Mouse (Mus musculus) left cerebral cortex, postnatal 4 days (tissue): ENCODE measurements around the gene Mgat4c. TPM values are rescaled to one million over a fixed set of nuclear protein-coding genes. Genes with fewer than 3 reads are reported as not detected.

ENCODE experiments used
- DNase-seq: peaks from one replicate; pipeline ENCODE4 v3.0.0-alpha.2; 2022
- intact Hi-C: fragments of 180-260 bp; cut with DNase I; formaldehyde crosslinking; loops from one replicate; pipeline ENCODE4 v1.15.1; 2025
- total RNA-seq, 2 experiments: library from RNA; stranded (reverse); gene quantifications; 2 replicates each; pipeline ENCODE4 v1.2.3; 2021

The Mgat4c gene
- 10 to 100 TPM; 21.4 to 27.4 TPM for total RNA-seq

DNA sequence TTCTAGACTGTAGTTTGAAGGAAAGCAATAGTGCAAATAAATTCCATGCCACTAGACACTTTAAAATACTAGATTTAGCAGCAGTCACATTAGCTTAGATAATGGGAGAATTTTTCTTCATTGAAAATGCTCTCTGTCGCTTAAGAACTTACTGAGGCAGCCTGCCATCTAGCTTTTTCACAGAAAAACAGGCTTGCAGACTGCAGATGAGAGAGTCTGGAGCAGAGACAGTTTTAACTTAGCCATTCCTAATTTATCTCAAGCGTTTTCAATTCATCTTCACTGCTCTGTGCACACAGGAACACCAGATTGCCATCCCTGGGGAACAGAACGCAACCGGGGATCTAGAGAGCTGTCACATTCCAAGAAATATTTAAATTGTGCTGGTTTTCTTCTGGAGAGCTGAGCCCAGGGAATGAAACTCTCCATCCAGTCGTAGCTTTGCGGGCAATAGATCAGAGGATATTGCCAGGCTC is at the start of gene Mgat4c:
Gene Mgat4c, plus strand, starts transcription at position 51 of the 476 bp plus-strand sequence.
- intact Hi-C loops = loop anchor here (5.0 kb wide), 1 partner anchor 939 kb away; no protein-coding TSS in a partner anchor
- DNase-seq = peak; percentile 2

DNA sequence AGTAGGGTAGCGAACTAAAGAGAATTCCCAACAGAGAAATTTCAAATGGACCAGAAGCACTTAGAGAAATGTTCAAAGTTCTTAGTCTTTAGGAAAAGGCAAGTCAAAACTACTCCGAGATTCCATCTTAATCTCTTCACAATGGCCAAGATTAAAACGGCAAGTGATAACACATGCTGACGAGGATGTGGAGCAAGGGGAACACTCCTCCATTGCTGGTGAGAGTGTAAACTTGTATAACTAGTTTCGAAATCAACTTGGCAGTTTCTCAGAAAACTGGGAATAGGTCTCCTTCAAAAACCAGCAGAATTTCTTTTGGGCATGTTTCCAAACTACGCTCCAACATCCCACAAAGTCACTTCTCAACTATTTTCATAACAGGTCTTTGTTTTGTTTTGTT is 46.0 kb upstream of the Mgat4c start:
- intact Hi-C loops = no loop called here
- no peak for DNase-seq

DNA sequence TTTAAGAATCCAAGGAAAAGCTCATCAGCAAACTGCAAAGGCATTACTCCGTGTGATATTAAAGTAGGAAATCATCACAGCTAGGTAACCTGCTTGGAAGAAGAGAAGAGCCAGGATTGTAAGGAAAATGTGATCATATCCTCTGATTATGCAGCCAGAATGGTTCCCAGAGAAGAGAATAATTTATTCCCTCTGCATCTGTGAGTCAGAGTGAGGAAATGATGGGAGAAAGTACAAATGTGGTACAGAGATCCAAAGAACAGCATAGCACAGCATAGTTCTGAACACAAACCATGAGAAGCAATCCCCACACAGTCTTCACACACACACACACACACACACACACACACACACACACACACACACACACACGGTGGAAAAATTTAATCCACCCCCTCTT is 40.2 kb upstream of the Mgat4c start:
- no peak for DNase-seq
- intact Hi-C loops = no loop called here

DNA sequence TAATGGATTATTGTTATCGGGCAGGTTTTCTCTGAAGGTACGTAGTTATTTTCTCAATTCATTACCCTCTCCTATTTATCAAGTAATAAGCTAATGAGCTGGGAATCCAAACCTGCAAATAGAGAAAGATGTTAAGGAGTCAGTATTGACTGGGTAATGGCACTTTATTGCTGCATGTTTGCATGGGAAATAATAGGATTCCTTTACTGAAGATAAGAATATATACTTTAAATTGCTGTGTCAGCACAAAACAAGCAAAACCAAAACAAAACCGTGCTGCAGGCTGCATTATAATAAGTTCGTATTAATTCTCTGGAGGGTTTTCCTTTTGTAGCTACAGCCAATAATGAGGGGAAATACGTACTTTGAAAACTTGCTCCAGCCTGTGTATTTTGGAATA is 627 bp downstream of the Mgat4c start:
- DNase-seq = no peak
- intact Hi-C loops = loop anchor here (5.0 kb wide), 1 partner anchor 940 kb away; no protein-coding TSS in a partner anchor

DNA sequence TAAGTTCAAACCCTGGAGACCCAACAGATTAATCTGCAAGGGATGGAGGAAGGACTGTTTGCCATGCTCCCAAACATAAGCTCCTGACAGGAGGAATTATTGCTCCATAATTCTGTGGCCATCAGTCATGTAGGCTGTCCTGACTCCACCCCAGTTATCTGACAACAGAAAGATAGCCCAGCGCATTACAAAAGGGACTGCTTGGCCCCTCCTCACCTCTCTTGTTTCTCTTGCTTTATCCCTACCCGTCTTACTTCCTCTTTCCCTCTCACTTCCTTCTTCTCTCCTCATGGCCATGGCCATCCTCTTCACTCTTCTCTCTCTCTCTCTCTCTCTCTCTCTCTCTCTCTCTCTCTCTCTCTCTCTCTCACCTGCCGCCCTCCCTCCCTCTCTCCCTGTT is 80.5 kb downstream of the Mgat4c start:
- no peak for DNase-seq
- intact Hi-C loops = no loop called here

DNA sequence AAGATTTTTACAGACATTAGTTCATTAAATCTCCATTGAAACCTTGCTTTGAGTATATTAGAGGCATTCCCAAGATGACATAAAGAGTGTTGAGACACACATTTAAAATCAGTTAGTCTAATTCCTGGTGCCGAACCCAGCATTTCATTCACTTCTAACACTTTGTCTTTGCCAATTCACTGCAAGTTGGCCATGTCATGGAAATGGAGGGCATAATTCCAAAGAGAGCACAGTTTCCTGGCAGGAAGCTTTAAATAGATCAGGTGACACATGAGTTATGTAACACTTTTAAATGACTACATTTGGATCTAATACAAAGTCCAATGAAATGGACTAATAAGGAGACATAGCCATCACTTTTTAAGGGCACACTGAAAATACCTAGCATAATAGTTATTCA is 89.4 kb downstream of the Mgat4c start:
- intact Hi-C loops = no loop called here
- no peak for DNase-seq

DNA sequence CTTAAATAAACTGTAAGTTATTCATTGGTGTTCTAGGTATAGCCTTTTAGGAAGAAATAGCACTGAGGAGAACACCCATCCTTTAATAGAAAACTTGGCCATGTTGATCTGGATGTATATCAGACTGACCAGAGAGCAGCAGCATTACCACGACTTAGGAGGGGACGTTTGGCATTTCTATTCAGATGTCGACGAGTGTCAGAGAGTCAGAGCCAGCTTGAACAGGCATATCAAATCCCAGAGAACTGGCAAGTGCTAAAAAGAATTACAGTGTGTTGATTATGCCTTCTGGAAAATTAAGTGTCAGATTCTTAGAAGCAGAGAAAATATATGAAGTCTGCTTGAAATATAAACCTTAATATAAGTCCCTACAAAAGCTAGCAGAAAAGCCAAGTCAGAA is 89.9 kb downstream of the Mgat4c start:
- intact Hi-C loops = no loop called here

DNA sequence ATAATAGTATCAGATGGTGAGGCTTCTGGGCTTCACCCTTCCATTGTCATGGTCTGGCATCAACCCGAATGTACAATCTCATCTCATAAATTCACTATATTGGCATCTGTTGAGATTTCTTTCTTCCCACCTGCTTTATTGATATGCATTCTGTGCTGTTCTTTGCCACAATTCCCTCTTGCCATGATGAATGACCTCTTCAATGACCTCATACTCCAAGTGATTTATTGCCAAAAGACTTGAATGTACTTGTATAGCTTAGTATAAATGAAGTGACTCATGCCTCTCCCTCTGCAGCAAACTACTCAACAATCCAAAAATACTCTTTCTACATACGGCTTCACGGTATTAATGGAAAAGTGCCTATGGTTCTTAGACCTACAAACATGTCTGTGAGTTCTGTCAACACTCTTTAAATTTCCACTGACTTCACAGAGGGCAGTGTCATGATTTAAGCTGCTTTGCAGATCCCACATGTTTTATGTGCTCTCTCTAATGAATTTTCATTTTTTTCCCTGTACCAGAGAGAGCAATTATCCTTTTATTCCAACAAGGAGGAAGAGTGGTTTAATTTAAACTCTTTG is 102.0 kb downstream of the Mgat4c start:
- no peak for DNase-seq
- intact Hi-C loops = no loop called here

More for the DNA sequence above, 89.9 kb downstream of the Mgat4c start:
- DNase-seq = no peak

DNA sequence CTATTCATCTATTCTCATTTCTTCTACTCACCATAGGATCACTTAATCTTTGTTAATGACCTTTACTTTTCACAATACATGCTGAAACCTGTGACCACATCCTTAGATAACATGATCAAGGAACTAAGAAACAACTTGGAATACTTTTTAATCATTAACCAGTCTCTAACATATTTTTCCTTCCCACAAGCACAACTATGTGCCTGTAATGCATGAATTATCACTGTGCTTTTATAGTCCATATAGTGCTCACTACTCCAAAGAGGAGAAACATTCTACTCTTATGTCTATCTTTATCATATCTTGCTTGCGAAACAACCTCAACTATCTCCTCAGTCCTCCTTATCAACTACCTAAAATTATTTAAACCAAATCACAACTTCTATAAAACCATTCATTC is 114.2 kb downstream of the Mgat4c start:
- intact Hi-C loops = no loop called here
- no peak for DNase-seq

DNA sequence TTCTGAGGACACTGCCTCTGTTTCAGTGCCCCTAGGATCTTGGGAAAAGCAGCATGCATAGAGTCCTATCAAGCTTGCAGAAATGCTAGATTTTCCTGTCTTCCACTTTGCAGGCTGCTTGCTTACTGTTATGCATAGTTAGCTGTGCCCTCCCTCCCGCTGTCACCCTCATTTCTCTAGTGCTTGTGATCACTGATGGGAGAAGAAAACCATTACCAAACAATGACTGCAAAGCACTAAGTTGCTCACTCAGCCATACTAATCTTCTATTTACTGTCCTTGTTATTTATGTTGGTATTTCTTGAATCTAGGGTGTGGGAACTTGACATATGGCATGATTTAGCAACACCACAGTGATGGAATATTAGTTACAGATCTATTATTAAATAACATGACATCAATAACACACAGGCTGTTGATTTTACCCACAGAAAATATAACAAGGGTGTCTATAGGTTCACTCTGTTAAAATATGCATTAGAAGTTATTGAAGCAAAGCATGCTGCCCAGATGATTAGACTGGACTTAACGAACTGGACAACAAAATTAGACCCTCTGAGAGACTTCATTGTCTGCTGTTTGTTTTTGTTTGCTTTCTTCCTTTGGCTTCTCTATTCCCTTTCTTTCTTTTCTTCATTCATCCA is 117.7 kb downstream of the Mgat4c start:
- intact Hi-C loops = no loop called here
- DNase-seq = no peak

DNA sequence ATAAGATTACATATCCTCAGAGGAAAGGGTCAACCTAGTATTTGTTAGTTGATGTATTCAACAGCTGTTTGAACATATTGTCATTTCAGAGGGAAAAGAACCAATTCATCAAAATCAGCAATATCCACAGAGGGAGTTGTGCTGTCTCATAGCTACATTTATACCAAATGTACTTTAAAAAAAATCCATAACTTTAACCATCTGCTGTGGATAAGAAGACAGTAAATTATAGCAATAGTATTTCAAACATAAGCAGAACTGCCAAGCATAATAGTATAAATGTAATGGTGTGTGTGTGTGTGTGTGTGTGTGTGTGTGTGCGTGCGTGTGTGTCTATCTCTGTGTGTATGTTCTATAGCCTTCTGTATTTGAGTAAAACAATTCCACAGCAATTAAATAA is 127.5 kb downstream of the Mgat4c start:
- intact Hi-C loops = no loop called here
- DNase-seq = no peak

DNA sequence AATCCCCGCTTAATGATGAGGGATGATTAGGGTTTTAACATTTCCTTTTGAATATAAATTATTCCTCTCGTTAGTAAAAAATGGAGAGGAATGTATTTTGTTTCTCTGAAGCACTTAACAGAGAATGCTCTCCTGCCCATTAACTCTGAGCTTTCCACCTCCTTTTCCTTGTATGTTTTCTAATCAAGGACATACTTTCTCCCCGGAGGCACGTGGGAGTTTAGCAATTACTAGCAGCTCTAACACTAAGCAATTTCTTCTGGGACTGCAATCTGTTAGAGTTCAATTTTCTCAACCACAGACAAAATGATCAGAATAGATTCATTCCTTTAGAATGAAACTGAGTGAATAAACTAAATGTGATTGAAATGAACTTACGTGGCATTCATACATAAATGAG is 135.6 kb downstream of the Mgat4c start:
- no peak for DNase-seq
- intact Hi-C loops = no loop called here

DNA sequence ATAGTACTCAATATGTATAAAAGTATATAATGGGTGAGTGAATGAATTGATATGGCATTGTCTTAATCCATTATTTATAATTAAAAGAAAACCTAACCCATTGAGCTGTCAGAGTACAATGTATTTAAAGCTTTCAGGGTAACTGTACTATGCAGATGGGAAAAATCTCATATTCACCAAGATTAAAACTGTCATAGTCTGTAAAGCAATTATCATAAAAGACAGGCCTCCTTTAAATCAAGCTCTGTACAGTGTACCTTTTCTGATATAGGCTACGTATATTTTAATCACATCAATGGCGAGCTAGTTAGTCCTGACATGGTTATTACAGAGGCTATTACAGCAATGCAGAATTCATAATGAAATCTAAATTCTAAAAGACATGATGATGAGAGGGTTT is 146.7 kb downstream of the Mgat4c start:
- no peak for DNase-seq
- intact Hi-C loops = no loop called here

DNA sequence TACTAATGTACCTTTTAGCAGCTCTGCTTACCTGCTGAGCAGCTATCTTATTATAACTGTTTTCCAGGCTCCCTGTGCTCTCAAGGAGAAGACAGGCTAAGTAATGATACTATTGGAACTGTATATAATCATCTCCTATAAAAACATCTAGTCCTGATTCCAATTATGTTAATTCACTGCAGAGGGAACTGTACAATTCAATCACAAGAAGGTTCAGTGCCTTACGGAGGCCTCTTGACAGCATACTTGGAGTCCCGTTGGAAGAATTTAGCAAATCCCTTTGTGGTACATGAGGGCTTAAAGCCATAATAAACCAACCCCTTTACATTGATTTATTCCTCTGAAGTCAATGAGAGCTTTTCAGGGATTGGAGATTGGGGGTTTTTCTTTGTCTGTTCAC is 174.8 kb downstream of the Mgat4c start:
- intact Hi-C loops = no loop called here
- no peak for DNase-seq

DNA sequence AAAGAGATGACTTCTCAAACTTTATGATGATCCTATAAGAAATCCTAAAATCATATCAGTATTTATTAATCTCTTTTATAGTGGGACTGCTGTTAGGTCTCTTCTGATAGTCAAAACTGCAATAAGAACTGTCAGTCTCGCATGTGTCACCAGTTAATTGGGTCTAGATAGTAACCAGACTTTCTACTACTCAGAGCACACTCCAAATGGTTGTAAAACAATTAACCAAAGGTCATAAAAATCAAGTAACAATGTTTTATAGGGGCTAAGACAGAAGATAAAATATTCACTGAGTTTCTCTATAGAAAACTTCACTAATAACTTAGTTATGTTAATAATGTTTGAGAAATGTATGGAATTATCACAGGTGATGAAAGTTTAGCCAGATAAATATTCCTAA is 208.6 kb downstream of the Mgat4c start:
- intact Hi-C loops = no loop called here

DNA sequence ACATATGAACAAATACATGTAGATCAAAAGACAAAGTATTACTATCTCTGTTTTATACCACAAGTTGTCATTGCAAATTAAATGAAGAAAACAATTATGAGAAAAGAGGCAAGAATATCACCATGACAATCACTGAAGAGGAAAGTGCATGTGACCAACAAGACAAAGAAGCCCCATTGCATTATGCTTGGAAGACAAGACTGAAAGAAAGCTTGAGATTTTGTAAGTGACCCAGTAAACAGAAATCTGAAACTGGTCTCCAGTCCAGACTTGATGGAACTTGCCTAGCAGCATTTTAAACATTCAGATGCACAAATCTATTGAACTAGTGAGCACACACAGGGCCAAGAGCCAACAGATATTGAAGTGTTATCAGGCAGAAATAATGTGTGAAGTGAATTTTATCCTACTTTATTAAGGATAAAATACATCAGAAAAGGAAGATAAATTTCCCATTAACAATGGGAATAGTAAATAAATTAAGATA is 236.1 kb downstream of the Mgat4c start:
- intact Hi-C loops = no loop called here
- DNase-seq = no peak

More for the DNA sequence above, 208.6 kb downstream of the Mgat4c start:
- no peak for DNase-seq

DNA sequence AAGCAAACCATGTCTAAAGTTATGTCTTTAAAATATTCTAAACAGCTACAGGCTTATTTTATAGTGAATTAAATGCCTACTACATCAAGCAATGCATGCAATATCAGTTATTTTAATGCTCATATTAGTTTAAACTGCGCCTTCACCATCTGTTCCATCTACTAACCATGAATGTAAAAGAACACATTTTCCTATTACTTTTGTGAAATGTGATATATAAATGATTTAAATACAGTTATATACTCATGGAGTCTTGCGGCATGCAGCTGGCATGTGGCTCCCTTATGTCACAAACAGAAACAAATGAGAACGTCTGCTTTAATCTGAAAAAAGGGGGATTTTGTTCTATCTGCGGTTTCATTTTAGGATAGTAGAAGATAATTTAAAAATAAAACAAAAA is 316.3 kb downstream of the Mgat4c start:
- intact Hi-C loops = no loop called here
- no peak for DNase-seq

DNA sequence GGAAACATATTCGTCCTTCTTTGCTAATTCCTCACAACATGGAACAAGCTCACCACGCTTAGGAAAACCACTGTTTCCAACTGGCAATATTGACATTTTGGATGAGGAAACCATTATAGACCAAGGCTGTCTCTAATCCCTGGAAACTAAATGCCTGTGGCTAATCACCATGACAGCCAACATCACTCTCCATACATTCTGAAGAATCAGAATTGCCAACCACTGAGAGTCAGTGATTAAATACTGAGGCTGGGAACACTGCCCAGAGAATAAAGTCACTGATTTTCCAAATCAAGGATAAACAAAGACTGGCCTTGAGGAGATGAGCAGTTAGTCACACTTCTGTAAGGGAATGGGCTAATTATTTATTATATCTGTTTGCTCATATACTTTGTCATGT is 361.2 kb downstream of the Mgat4c start:
- intact Hi-C loops = no loop called here
- DNase-seq = no peak

DNA sequence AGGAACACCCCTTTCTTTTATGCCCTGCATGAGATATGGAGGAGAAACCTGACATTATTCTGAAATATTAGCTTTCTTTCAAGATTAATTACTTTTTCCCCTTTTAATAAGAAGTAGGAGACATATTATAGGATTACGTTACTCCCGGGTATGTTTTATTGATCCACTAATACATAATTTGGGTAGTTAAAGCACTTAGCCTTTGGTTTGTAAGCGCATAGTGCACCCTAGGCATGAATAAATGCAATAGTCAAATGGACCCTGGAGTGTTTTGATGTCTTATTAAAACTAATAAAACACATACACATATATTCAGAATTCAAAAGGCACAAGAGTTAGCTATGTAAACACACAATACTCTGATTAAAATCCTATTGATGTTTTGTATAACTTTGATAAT is 374.9 kb downstream of the Mgat4c start:
- no peak for DNase-seq
- intact Hi-C loops = no loop called here

DNA sequence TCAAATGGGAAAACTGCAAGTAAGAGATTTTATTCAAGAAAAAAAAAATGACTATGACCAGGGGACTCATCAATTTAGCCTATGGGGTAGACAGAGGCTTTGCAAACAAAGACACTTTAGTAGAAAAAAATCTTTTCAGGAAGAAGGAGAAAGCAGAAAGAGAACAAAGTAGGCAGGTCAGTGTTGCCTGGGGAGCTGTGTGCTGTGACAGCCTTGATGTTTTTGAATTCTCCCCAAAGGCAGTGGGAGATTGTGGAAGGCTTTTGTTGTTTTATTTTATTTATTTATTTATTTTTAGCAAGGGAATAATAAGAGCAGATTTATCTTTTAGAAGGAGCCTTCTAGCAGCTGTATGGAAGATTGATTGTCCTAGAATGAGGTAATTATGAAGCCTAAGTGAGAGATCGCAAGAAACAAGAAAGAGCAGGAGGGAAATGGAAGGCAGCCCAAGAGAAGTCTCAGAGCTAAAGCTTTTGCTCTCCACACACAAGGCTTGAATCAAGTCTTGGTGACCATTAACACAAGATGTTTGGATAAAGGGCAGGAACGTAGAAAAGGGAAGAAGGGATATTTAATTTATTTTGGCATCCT is 375.8 kb downstream of the Mgat4c start:
- DNase-seq = no peak
- intact Hi-C loops = no loop called here

DNA sequence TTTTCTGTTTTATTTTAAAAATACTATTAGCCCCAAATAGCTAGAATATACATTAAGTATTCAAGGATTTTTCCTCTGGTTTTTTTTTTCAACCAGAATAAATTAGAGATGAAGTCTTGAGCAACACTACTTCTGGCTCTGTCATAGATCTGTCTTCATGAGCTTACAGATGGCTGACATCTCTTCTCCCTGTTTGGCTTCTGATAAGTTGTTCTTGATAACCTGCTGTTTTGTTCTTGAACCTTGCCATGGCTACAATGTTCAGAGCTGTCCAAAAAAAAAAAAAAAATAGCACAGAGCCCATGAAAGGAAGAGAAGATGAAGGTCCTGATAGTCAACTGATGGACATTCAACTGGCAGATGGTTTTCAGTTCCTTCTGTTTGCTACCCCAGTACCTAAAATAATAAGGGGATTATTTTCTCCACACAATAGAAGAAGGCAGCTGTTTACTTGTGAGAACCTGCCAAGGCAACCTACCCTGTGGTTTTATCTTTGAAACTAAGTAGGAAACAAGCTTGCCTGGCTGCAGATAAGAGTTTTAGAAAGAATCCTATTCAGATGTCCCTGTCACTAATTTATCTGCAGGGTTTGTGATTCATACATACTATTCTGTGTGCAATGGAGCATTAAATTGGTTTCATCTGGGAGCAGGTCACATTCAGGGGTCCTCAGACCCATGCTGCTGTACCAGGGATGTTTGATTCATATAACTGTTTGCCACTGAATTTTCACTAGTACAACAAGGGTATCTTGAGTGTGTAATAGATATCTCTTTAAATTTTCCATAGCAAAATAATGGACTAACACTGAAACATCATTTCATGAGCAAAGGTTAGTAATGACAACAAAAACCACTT is 393.5 kb downstream of the Mgat4c start:
- intact Hi-C loops = no loop called here
- DNase-seq = no peak
